Mouse (Mus musculus) ES-E14 (cell line): ENCODE measurements at regions not wholly inside any gene's neighbourhood (a gene's known extent, or its start where the extent isn't known, plus 50 kb on each side); places are given as distances from the start of the nearest gene placed in this dataset.
"Not testable (repeated sequence)": the region's sequence is repeated elsewhere in the genome, so short reads cannot be mapped to it uniquely, and the experiment has no call there.

Experiments
- MAFK ChIP-seq: IDR thresholded peaks from 2 replicates; pipeline ENCODE4 v1.6.1; 2014; ENCODE audit warnings: mild to moderate bottlenecking, low read depth, low read length, inconsistent platforms; ENCODE audit not compliant: insufficient read depth
- ZNF384 ChIP-seq: IDR thresholded peaks from 2 replicates; pipeline ENCODE4 v1.6.1; 2012; ENCODE audit warnings: low read depth, low read length, inconsistent platforms

GRCm38 (mm10) chr16:81036831-81037230 is 163.7 kb upstream of the Ncam2 start:
- TF ChIP-seq ZNF384, MAFK: not testable (repeated sequence)
